Mouse (Mus musculus) embryonic facial prominence, embryonic 13.5 days (tissue): ENCODE data around the gene Dnlz. TPM values are rescaled to one million over a fixed set of nuclear protein-coding genes. Genes with fewer than 3 reads are reported as not detected.

Experiments
- ATAC-seq: fragments of 200-750 bp; cut with Nextera tagmentation; 2 replicates; pipeline ENCODE4 v1.8.0; 2017; ENCODE audit warnings: low read depth; ENCODE audit not compliant: insufficient number of reproducible peaks, insufficient read depth, low FRiP score, low TSS enrichment
- H3K27ac ChIP-seq: fragments of 300-500 bp; sonication (generic); 2 replicates; pipeline ENCODE4 v1.5.1; 2015; ENCODE audit warnings: moderate library complexity, mild to moderate bottlenecking, inconsistent platforms
- H3K27me3 ChIP-seq: fragments of 300-500 bp; sonication (generic); 2 replicates; pipeline ENCODE4 v1.6.1; 2015; ENCODE audit warnings: mild to moderate bottlenecking, inconsistent platforms
- H3K36me3 ChIP-seq: fragments of 300-500 bp; sonication (generic); 2 replicates; pipeline ENCODE4 v1.6.1; 2015; ENCODE audit warnings: mild to moderate bottlenecking, inconsistent platforms
- H3K4me1 ChIP-seq: fragments of 300-500 bp; sonication (generic); 2 replicates; pipeline ENCODE4 v1.6.1; 2015; ENCODE audit warnings: inconsistent platforms
- H3K4me2 ChIP-seq: fragments of 300-500 bp; sonication (generic); 2 replicates; pipeline ENCODE4 v1.6.1; 2015; ENCODE audit warnings: moderate library complexity, mild to moderate bottlenecking, inconsistent platforms
- H3K4me3 ChIP-seq: fragments of 300-500 bp; sonication (generic); 2 replicates; pipeline ENCODE4 v1.5.1; 2015; ENCODE audit warnings: mild to moderate bottlenecking, inconsistent platforms
- H3K9ac ChIP-seq: fragments of 300-500 bp; sonication (generic); 2 replicates; pipeline ENCODE4 v1.6.1; 2015; ENCODE audit warnings: mild to moderate bottlenecking, inconsistent platforms
- H3K9me3 ChIP-seq: fragments of 300-500 bp; sonication (generic); 2 replicates; pipeline ENCODE4 v1.6.1; 2016; ENCODE audit warnings: inconsistent platforms
- WGBS: fragments of 180-500 bp; shearing (Covaris S2); methylation state at CpG from one replicate; pipeline ENCODE4 v1.1.7; 2015; ENCODE audit warnings: mixed read lengths; 5-methylcytosine and 5-hydroxymethylcytosine counted together
- polyA plus RNA-seq: library from polyadenylated mRNA; unstranded; fragments of >200 nt; fragmentation: Nextera tagmentation; extraction: Ambion mirVana; gene quantifications from 2 replicates; pipeline ENCODE4 v1.2.1, GENCODE M21; 2015

The Dnlz gene
- polyA plus RNA-seq, 1 experiment from 2014 or later: 32.1 TPM

GRCm38 (mm10) chr2:26317991-26318672 is 33.8 kb downstream of the Dnlz start:
- Histone ChIP-seq H3K4me1 (peaks cover 52% of the 10 kb centered on the region), H3K9ac (peak overlapping the region; percentile 95; the same call in 1 of the 2 replicates), H3K4me3 (peak overlapping the region; percentile 80; the same call in 1 of the 2 replicates), H3K27ac (peak overlapping the region; percentile 98; the same call in 1 of the 2 replicates), H3K36me3 (peaks cover 28% of the 10 kb centered on the region), H3K9me3 (no peaks in the 10 kb centered on the region), H3K27me3 (no peaks in the 10 kb centered on the region), H3K4me2 (peak overlapping the region; percentile 97)
- 84% methylated on average over 3 of the region's 3 CpGs for WGBS
- ATAC-seq: no peak

DNA sequence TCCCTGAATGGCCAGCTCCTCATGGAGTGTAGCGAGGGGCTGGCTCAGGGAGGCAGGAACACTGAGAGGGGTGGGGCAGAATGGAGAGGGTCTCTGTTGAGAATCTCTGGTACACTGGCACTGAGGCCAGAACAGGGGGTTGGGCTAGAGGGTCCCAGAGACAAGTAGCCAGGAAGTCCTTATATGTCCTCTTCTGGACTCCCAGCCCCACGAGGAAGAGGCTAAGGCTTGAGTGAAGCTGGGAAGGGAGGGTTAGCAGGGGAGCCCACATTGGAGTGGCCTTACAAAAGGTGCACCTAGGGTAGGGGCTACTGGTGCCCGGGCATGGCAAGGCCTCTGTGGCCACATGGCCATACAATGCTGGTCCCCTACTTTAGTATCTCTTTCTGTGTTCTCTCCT is 34.5 kb downstream of the Dnlz start:
- Histone ChIP-seq H3K27me3 (no peaks in the 10 kb centered on the region), H3K4me2 (peak overlapping the region; percentile 97), H3K4me1 (peaks cover 52% of the 10 kb centered on the region), H3K4me3 (peak overlapping the region; percentile 80), H3K27ac (peak overlapping the region; percentile 98), H3K9ac (peak overlapping the region; percentile 95), H3K36me3 (peaks cover 20% of the 10 kb centered on the region), H3K9me3 (no peaks in the 10 kb centered on the region)
- WGBS: 58% methylated on average over 3 of the region's 3 CpGs
- no peak for ATAC-seq

DNA sequence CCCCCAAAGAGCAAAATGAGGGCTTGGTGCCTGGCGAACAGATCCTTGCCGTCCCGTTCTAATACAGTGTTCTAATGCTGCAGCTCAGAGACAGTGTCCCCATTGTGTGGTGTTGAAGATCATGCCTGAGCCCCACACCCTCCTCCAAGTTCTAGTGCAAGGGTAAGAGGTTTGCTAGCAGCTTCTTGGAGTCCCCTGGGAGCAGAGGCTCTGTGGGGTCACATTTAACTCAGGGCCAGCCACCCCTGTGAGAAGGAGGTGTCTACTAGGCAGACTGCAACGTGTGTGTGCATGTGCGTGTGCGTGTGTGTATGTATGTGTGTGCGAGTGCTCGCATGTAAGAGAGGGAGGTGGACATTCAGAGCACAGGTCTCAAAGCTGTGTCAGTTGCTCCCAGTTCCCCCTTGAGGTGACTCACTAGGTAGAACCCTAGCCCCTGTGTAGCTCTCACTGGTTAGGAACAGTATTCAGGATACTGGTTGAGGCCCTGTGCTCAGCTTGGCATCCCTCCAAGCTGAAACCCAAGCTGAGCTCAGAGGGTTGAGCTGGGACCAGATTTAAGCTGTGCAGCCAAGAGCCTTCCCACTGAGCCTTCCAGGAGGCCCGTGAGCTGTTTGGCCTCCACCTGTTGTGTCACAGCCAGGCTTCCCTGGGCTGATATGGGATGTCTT is 35.2 kb downstream of the Dnlz start:
- Histone ChIP-seq H3K36me3 (peaks cover 13% of the 10 kb centered on the region; the same call in 1 of the 2 replicates), H3K9ac (peak overlapping the region; percentile 95), H3K27me3 (no peaks in the 10 kb centered on the region), H3K4me2 (peak overlapping the region; percentile 97), H3K9me3 (no peaks in the 10 kb centered on the region), H3K4me1 (peaks cover 55% of the 10 kb centered on the region), H3K27ac (peak overlapping the region; percentile 98), H3K4me3 (peak overlapping the region; percentile 80)
- no peak for ATAC-seq
- 40% methylated on average over 9 of the region's 9 CpGs for WGBS

DNA sequence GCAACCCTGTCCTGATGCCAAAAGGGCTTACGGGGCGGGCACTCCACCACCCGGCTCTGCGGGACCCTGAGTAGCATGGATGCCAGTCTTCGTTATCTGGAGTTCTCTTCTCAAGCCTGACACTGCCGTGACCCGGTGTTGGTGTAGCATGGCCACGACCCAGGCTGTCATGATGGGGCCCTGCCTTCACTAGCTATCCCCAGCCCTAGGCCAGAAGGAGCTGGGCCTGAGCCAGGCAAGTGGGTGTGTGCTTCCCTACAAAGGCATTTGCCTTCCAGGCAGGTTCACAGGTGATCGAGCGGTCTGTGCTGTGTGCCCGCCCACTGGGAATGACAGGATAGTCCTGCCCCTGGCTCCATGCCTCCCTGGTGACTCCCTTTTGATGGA is 36.0 kb downstream of the Dnlz start:
- Histone ChIP-seq H3K4me3 (peak overlapping the region; percentile 80), H3K9ac (peak overlapping the region; percentile 95), H3K27ac (peak overlapping the region; percentile 98), H3K36me3 (0 out of 2 replicates have a peak, but pooled peaks cover 10% of the 10 kb centered on the region), H3K27me3 (no peaks in the 10 kb centered on the region), H3K9me3 (no peaks in the 10 kb centered on the region), H3K4me1 (peaks cover 57% of the 10 kb centered on the region), H3K4me2 (peak overlapping the region; percentile 97)
- WGBS: 0% methylated on average over 11 of the region's 11 CpGs
- ATAC-seq: peak; percentile 16; the same call in 1 of the 2 replicates

- H3K4me1 ChIP-seq: peaks cover 63% of the 10 kb centered on the region
- no peaks in the 10 kb centered on the region for H3K27me3 ChIP-seq
- ATAC-seq: peak; percentile 80
- peak within 1 kb of the TSS; percentile 80 for H3K4me3 ChIP-seq
- peak within 1 kb of the TSS; percentile 95 for H3K9ac ChIP-seq
- H3K36me3 ChIP-seq: 0 out of 2 replicates have a peak, but pooled peaks cover 10% of the 10 kb centered on the region
- peak within 1 kb of the TSS; percentile 98 for H3K27ac ChIP-seq
- peak within 1 kb of the TSS; percentile 97 for H3K4me2 ChIP-seq
- under 1% methylated on average over 65 of the region's 66 CpGs for WGBS
- H3K9me3 ChIP-seq: no peaks in the 10 kb centered on the region
Measured at GRCm38 (mm10) chr2:26315072-26315924, 36.6 kb downstream of the Dnlz start, which contains the start of gene Gpsm1. TSS of gene Gpsm1 (plus strand) at chr2:26315515.

- Histone ChIP-seq H3K27me3 (no peaks in the 10 kb centered on the region), H3K36me3 (0 out of 2 replicates have a peak, but pooled peaks cover 7% of the 10 kb centered on the region), H3K4me3 (peak overlapping the region; percentile 80), H3K9ac (peak overlapping the region; percentile 95), H3K9me3 (no peaks in the 10 kb centered on the region), H3K4me2 (peak overlapping the region; percentile 97), H3K27ac (peak overlapping the region; percentile 98), H3K4me1 (peaks cover 66% of the 10 kb centered on the region)
- WGBS: 19% methylated on average over 13 of the region's 13 CpGs
- ATAC-seq: no peak
Measured at GRCm38 (mm10) chr2:26314281-26315071, 37.4 kb downstream of the Dnlz start.

DNA sequence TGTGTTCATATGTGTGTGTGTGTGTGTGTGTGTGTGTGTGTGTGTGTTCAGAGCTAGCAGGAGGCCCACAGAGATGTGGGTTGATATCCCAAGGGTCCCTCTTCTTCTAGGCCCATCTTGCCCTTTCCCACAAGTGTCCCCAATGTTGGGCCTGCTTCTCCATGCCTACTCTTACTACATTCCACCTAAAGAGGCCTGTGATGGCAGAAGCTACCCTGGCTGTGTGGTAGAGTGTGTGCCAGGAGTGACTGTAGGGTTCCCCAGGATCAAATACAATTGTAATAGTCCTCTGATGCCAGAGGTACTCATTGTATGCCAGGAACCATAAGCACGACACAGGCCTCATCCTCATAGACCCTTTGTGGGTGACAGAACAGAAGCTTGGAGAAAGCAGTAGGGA is 38.5 kb downstream of the Dnlz start:
- WGBS: 84% methylated on average over 1 of the region's 1 CpGs
- Histone ChIP-seq H3K4me3 (no peak overlapping the region), H3K9ac (no peak overlapping the region), H3K27me3 (no peaks in the 10 kb centered on the region), H3K4me1 (peaks cover 66% of the 10 kb centered on the region), H3K36me3 (0 out of 2 replicates have a peak, but pooled peaks cover 6% of the 10 kb centered on the region), H3K4me2 (no peak overlapping the region), H3K9me3 (no peaks in the 10 kb centered on the region), H3K27ac (peak overlapping the region; percentile 98)
- ATAC-seq: no peak

DNA sequence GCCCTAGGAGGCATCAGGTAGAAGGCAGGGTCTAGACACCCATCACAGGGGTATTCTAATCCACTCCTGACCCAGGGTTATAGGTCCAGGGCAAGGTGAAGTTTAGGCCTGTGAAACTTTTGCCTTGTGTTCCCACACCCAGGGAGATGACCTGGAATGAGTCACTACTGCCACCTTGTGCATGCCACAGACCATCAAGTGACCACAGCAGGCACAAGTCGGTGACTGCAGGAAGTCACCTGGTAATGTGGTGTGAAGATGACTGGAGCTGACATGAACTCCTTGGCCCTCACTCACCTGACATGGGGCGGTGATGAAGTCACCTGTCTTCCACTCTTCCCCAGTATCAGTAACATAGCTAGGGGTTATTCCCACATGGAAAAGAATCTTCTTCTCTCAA is 39.1 kb downstream of the Dnlz start:
- Histone ChIP-seq H3K4me1 (peaks cover 61% of the 10 kb centered on the region), H3K27ac (0 out of 2 replicates have a peak overlapping the region, but pooled peaks have one; percentile 98), H3K9me3 (no peaks in the 10 kb centered on the region), H3K4me2 (no peak overlapping the region), H3K27me3 (no peaks in the 10 kb centered on the region), H3K36me3 (no peaks in the 10 kb centered on the region), H3K4me3 (no peak overlapping the region), H3K9ac (no peak overlapping the region)
- ATAC-seq: no peak
- 63% methylated on average over 2 of the region's 2 CpGs for WGBS

DNA sequence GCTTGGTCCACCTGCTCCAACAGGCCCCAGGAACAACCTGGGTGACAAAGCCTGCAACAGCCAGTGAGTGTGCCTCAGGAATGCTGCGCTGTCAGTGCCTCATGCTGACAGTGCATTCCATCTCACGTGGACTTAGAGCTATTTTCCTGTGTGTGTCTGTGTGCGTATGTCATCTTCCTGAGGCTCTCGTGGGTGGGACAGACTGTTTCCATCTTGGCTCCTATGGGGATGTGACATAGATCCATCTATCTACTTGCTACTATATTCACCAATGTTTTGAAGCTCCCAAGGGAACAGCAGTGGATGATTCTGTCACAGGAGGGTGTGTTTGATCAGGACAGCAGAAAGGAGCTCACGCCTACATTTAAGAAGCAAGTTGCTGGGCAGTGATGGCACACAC is 40.0 kb downstream of the Dnlz start:
- Histone ChIP-seq H3K4me1 (peaks cover 52% of the 10 kb centered on the region), H3K4me3 (no peak overlapping the region), H3K27me3 (no peaks in the 10 kb centered on the region), H3K9me3 (no peaks in the 10 kb centered on the region), H3K9ac (no peak overlapping the region), H3K4me2 (no peak overlapping the region), H3K27ac (no peak overlapping the region), H3K36me3 (no peaks in the 10 kb centered on the region)
- ATAC-seq: no peak
- 68% methylated on average over 5 of the region's 5 CpGs for WGBS

- Histone ChIP-seq H3K36me3 (no peaks in the 10 kb centered on the region), H3K27me3 (no peaks in the 10 kb centered on the region), H3K9me3 (no peaks in the 10 kb centered on the region), H3K4me1 (peaks cover 38% of the 10 kb centered on the region), H3K4me2 (peak overlapping the region; percentile 44), H3K27ac (peak overlapping the region; percentile 97), H3K9ac (no peak overlapping the region), H3K4me3 (no peak overlapping the region; the same call in 1 of the 2 replicates)
- WGBS: 2% methylated on average over 10 of the region's 10 CpGs
- peak; percentile 88 for ATAC-seq
Measured at GRCm38 (mm10) chr2:26309739-26310138, 42.2 kb downstream of the Dnlz start.
